Mouse (Mus musculus) thymus, adult 18-20 months (tissue): Measurements from ENCODE around the gene AB124611.
"Not testable (repeated sequence)": the region's sequence is repeated elsewhere in the genome, so short reads cannot be mapped to it uniquely, and the experiment has no call there.

Experiments
- DNase-seq, 2 experiments: peaks; one replicate each; pipeline ENCODE4 v3.0.0; 2022; ENCODE audit warnings: mixed read lengths in 2 of 2

AB124611 gene

DNA sequence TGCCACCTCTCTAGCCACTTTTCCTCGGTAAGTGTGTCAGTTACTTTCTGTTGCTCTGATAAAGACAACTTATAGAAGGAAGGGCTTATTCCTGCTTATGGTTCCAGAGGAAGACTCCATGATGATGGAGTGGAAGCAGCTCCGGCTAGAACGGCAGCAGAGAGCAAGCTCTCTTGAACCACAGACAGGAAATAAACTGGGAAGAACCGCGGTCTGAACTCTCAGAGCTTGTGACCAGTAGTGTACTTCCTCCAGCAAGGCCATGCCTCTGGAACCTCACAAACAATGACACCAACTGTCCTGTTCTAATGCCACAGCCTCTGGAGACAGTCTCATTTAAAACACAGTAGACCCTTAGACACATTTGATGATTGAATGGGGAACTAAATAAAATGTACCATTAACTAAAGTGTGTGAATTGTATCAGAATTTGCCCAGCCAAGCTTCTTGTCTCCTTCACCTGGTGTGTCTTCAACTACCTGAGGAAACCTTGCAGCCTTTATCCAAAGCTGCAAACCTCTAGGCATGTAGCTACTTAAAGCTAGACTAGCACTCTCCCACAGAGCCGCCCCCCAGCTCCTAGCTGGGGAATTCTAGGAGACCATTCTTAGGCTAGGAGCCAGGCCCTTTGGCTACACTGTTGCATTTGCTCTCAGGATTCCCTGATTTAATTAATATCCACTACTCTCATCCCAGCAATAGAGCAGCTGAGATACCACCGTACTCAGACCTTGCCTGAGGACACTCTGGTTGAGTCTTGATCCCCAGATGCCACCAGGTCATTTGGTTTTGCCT is 637 bp upstream of the AB124611 start:
- no peak for DNase-seq

DNA sequence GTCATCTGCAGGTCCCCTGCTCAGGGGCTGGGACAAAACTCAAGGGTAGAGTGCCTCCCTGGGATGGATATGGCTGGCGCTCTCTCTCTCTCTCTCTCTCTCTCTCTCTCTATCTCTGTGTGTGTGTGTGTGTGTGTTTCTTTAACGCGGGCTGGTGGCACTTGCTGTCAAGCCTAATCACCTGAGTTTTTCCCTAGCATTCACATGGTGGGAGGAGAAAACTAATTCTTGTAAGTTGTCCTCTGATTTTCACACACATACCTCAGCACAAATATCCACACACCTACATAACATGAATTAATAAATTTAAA is 613 bp downstream of the AB124611 start:
- no peak for DNase-seq

DNA sequence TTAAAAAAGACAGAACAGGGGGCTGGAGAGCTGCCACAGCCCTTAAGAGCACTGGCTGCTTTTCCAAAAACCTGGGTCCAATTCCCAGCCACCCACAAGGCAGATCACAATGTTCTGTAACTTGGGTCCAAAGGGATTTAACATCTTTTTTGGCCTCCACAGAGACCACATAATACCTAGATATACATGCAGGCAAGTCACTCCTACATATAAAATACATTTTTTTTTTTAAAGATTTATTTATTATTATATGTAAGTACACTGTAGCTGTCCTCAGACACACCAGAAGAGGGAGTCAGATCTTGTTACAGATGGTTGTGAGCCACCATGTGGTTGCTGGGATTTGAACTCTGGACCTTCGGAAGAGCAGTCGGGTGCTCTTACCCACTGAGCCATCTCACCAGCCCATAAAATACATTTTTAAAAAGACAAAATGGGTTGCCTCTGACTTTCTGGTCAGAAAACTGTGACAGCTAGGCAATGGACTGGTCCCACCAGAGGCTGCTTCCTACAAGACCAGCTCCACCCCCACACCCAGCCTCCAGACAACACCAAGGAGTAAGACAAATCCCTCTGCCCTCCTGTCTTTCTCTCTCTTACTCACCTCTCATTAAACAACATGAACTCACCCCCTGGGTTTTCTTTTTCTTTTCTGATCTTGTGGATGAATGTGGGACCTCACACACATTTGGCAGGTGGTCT is 1.3 kb downstream of the AB124611 start:
- no peak for DNase-seq

- no peak for DNase-seq
These were observed 1.9 kb downstream of the AB124611 start for GRCm38 (mm10) chr9:21527917-21528324.

- DNase-seq: no peak
These were observed 10.5 kb downstream of the AB124611 start for GRCm38 (mm10) chr9:21536501-21536900.

DNA sequence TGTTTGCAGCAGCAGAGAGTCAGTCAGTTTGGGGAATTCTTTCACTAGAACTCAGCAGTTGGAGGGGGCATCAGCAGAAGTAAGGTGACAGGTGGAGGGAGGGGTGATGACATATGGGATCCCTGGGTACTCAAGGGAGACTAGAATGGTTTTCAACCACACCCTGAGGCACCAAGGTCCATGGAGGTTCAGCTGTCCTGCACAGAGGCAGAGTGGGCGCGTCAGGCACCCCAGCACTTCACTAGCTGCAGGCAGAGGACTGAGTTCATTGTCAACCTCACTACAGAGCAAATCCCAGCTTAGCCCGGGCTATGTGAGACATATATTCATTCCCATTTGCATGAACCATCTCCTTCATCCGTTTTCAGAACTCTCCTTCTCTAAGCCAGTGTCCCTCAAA is 11.0 kb downstream of the AB124611 start:
- DNase-seq: no peak

DNA sequence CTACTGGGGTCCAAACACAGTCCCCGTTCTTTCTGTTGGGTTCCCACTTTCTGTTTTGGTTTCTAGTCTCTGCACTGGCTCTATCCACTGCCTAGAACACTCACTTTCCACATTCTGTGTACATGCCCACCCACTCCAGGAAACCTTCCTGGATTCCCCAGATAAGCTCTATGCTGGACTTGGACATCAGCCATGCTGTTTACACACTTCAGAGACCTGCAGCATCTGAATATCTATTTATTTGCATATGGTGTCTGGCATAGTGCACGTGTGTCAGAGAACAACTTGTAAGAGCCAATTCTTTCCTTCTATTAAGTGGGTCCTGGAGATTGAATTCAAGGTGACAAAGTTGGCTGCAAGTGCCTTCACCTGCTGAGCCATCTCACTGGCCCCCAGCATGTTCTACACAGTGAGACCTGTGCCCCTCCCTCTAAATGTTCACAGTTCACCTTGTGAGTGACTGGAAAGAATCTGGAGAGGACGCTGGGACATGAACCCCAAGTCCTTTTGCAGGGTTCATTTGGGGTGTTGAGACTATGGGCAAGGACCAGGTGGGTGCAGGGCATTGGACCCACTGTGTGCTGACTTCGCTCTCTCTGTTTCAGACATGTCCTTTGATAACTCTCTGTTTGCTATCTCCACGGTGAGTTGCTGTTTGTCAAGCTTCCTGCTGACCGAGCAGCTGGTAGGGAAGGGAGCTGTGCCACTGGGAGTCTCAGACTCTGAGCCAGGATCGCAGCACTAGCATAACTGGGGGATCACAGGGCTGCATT is 14.2 kb downstream of the AB124611 start:
- no peak for DNase-seq

DNA sequence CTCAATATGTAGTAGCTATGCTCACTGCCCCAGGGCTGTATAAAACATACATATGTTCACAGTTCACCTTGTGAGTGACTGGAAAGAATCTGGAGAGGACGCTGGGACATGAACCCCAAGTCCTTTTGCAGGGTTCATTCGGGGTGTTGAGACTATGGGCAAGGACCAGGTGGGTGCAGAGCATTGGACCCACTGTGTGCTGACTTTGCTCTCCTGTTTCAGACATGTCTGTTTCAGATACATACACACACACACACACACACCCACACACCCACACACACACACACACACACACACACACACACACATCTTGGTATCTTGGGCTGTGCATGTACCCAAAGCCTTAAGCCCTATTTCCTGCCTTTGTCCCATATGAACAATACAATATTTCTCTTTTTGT is 16.0 kb downstream of the AB124611 start:
- not testable (repeated sequence) for DNase-seq

DNA sequence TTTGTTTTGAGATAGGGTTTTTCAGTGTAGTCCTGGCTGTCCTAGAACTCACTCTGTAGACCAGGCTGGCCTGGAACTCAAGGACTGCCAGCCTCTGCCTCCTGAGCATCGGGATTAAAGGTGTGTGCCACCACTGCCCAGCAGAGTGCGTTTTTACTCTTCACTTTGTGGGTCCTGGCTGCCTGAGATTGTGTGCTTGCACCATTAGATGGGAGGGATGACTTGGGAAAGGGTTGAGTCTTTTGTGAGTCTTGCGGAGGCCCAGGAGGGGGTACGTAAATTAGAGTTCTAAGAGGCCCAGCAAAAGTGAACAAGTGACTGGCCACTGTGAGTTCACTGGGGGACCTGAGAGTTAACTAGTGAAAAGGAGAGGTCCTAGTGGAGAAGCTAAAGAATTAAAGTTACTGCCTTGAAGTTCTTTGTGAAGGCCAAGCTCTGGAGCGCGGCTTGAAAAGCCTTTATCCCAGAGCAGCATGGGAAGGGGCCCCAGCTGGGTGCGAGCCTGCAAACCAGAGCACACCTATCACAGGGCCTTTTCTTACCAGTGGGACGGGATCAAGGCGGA is 19.5 kb downstream of the AB124611 start:
- DNase-seq: no peak

DNA sequence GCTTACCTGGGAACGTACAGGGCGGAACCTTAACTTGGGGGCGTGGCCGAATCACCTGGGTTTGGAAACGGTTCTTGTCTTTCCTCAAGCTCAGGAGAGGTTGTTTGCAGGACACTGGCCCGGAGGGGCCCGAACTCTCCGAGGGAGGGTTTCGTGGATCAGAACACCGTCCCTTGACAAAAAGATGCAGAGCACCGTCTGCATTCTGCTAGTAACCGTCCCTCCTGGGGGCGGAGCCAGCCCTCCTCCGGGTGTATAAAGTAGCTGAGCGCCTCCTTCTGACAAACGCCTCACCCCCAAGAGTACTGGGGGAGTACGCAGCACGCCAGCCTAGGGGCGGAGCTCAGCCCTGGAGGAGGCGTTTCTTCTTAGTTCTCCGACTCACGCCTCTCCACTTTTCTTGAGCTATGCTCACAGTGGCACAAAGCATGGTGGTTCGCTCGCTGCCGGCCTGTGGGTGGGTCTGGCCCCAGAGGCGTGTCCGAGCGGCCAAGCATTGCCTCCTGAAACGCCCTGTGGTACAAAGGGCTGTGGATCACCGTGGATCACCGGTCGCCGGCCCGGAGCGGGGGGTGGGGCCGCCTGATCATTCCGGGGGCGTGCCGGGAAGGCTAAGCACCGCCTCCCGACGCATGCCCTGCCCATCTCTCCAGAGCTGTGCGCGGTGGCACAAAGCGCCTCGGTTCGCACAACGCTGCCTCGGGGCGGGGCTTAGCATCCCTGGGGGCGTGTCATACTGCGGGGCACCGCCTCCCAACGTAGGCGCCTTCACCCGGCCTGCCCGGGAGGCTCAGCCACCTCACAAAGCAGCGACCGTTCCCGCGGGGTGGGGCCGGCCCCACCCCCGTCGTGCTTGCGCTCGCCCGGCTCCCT is 20.2 kb downstream of the AB124611 start:
- peak; percentile 98 for DNase-seq

- DNase-seq: no peak
These were observed 20.8 kb downstream of the AB124611 start, which contains the start of gene Carm1 for GRCm38 (mm10) chr9:21546789-21547074. Gene Carm1, plus strand, starts transcription at chr9:21546894.

DNA sequence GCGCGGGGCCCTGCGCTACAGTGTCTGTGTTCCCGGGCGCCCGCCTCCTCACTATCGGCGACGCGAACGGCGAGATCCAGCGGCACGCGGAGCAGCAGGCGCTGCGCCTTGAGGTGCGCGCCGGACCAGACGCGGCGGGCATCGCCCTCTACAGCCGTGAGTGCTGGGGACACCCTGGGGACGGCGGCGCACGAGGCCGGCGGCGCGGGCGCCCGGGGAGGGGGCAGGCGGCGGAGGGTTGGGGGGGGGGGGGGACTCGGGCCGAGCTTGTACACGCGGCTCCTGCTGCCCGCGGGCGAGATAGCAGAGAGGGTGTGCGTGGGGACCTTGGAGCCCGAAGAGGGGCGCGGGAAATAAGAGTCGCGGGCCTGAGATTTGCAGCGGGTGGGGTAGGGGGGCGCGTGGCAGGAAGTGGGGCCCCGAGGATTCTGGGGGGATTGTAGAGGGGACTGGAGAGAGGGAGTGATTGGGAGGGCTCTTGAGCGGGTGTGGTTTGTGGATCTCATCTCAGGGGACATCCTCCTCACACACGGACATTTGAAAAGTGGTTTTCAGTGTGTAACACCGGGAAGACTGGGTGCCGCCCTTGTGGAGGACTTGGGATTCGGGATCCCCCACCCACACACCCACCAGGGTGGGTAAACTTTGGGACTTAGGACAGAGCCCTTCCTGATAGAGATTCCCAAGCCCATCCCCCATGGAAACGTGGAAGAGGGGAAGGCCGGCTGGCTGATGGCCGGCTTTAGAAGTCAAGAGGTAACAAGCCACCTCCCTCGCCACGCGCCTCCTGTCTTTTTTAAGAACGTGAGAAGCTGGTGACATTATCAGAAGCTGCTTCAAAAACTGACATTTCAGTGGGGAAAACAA is 21.3 kb downstream of the AB124611 start:
- peak; percentile 57 for DNase-seq

DNA sequence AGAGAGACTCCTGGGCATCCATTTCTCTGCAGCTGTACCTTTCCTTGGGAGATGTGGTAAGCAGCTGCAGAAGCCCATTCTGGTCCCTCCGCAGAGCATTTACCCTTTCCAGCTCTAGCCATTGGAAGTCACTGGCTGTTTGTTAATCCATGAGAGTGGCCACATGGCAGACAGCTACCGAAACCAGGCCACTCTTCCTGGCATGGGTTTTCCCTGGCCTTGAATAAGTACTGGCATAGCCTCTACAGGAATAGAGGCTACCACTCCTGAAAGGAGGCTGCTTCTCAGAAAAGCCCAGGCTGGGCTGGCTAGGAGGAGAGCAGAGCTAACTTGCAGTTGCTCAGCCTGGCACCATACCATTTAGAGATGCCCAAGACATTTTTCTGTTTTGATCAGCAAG is 25.1 kb downstream of the AB124611 start:
- no peak for DNase-seq

DNA sequence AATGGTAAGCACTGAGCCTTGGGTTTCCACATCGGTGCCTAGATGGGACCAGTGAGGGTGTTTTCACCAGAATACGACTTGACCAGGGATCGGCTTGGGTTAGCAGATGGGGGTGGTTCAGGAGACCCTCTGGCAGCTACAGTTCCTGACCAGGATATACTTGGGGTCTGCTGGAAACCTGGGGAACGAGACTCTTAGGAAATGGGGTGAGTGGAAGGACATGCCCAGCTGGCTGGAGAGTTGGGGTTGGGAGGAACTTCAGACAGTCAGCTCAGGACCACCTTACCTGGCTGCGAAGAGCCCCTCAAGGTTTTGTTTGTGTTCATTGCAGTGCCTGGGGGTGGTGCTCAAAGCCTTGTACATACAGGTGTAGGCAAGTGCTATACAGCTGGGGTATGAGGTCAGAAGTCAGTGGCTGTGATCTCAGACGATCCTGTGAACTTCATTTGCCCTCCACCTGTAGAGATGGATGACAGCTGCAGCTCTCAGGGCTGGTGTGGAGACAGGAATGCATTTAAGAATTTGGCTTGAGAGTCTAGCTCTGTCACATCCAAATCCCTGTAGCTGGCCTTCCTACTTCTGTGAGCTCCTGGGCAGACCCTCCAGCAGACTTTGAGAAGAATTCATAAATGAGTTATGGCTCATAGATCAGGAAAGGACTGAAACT is 27.8 kb downstream of the AB124611 start:
- no peak for DNase-seq

DNA sequence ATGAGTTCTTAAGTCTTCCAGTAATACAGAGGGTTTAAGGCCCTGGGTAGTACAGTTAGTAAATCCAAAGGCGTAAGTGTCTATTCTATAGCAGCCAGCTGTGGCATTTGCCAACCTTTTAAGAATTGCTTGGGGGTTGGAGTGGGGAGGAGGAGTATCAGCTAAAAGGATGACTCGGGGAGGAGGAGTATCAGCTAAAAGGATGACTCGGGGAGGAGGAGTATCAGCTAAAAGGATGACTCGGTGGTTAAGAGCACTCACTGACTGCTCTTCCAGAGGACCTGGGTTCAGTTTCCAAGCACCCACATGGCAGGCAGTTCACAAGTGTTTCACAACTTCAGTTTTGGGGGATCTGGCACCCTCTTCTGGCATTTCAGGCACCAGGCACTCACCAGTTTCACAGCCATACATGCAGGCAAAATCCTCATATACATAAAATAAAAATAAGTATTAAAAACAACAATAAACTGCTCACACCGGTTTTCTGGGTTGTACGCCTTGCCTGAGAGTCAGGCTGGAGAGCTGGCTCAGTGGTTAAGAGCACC is 29.3 kb downstream of the AB124611 start:
- DNase-seq: no peak

DNA sequence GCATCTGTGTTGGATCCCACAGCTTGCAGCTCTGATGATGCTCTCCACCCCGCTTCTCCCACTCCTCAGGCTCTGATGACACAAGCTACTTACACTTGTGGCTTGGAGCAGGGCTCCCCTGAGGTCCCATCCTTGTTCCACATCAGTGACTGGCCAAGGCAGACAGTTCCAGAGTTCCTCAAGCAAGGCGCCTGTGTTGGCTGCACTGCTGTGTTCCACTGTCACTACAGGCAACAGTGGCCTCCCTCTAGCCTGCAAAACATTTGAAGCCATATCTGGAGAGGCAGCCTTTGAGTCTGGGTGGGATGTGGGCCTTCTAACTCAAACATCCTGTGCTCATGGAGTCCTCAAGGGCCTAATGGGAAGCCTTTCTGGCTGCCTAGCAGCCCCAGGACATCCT is 31.0 kb downstream of the AB124611 start:
- no peak for DNase-seq

DNA sequence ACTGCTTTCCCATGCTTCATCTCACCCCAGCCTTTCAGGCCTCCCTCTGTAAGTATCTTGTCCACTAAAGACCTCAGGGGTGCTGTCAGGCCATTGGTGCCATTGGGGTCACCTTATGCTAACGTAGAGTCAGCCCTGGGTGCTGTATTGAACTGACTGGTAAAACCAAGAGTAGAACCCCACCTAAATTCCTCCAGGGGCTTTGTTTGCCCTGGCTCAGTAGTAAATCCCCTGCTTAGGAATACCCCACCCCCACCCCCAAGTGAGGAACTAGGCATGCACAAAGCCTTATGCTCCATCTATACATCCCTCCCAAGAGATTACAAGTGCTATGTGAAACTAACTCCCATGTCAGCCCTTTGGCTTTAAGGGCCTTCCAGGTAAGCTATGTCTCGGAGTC is 31.6 kb downstream of the AB124611 start:
- DNase-seq: no peak

GRCm38 (mm10) chr9:21558366-21558765 is 32.4 kb downstream of the AB124611 start:
- DNase-seq: no peak

- DNase-seq: no peak
These were observed 33.2 kb downstream of the AB124611 start for GRCm38 (mm10) chr9:21559151-21559550.

DNA sequence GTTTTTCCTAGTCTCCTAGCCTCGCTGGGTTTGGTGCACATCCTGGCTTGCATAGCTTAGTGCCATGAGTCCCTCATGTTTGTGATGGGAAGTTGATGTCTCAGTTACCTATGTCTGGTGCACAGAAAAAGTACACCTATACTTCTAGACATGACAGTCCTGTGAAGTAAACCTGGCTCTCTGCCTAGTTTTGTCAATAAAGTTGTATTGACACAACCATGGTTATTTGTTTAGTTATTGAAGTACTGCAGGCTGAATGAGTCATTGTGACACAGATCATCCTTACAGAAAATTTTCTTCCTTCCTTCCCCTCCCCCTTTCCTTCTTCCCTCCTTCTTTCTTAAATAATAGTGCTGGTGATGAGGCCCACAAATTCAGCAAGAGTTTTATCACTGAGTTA is 38.4 kb downstream of the AB124611 start:
- no peak for DNase-seq
